Mouse (Mus musculus): ENCODE data around the gene Sbk1. TPM values are rescaled to one million over a fixed set of nuclear protein-coding genes. Genes with fewer than 3 reads are reported as not detected.

Sbk1 gene
- polyA plus RNA-seq, 1 experiment from 2014 or later = 333 TPM

GRCm38 (mm10) chr7:126330693-126331092 lies 58.3 kb downstream of the Sbk1 start:
- no peaks in the 10 kb centered on the region for H3K9me3 ChIP-seq
- ATAC-seq (replicated peaks) = no peak
- no peak overlapping the region for H3K4me3 ChIP-seq
- no peaks in the 10 kb centered on the region for H3K36me3 ChIP-seq (replicated peaks)
- no peaks in the 10 kb centered on the region for H3K4me1 ChIP-seq
- no peak overlapping the region for H3K4me2 ChIP-seq
- no peaks in the 10 kb centered on the region for H3K27me3 ChIP-seq (replicated peaks)
- 58% methylated on average over 2 of the region's 2 CpGs for WGBS
- no peak overlapping the region for H3K27ac ChIP-seq
- no peak overlapping the region for H3K9ac ChIP-seq

DNA sequence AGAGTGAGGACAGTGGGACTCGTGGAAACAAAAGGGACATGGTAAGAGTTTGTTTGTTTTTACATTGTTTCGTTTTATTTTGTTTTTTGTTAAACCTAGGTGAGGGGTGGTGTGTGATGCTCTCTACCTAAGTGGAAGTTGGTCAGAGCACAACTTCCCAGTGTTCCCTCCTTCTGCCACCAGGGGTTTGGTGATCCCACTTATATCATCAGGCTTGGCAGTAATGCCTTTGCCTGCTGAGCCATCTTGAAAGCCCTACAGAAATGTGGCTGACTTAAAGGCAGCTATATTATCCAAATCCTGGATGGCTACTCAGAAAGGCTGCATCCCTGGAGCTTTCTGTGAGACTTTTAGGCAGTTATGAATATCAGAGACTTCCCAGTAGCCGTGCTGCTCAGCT lies 60.3 kb downstream of the Sbk1 start:
- no peak for ATAC-seq (replicated peaks)
- WGBS = 74% methylated on average over 3 of the region's 3 CpGs
- no peaks in the 10 kb centered on the region for H3K27me3 ChIP-seq (replicated peaks)

GRCm38 (mm10) chr7:126335556-126335955 lies 63.1 kb downstream of the Sbk1 start:
- Histone ChIP-seq H3K4me2 (no peak overlapping the region), H3K36me3 (replicated peaks) (no peaks in the 10 kb centered on the region), H3K4me3 (no peak overlapping the region), H3K9me3 (no peaks in the 10 kb centered on the region), H3K9ac (no peak overlapping the region), H3K27me3 (replicated peaks) (no peaks in the 10 kb centered on the region), H3K27ac (no peak overlapping the region), H3K4me1 (no peaks in the 10 kb centered on the region)
- WGBS = 94% methylated on average over 1 of the region's 1 CpGs
- ATAC-seq (replicated peaks) = no peak

More for the DNA sequence above, 60.3 kb downstream of the Sbk1 start:
- Histone ChIP-seq H3K36me3 (replicated peaks) (no peaks in the 10 kb centered on the region), H3K4me3 (no peak overlapping the region), H3K4me1 (no peaks in the 10 kb centered on the region), H3K9ac (no peak overlapping the region), H3K4me2 (no peak overlapping the region), H3K9me3 (no peaks in the 10 kb centered on the region), H3K27ac (no peak overlapping the region)

DNA sequence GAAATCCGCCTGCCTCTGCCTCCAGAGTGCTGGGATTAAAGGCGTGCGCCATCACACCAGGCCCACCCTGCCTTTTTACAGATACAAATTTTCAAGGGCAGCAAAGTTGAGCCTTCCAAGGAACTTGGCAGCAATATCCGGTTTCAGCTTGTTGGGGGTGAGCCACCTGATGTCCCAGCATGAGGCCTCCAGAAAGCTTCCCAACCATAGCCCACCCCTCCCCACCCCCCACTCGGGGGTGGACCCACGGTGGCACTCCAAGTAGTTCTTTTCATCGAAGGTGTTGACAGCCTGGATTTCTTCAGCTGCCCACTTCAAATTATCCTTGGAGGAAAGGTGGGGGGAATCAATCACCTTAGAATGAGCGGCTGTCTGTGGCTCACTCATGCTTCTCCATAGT lies 66.5 kb downstream of the Sbk1 start:
- Histone ChIP-seq H3K4me3 (no peak overlapping the region), H3K27ac (no peak overlapping the region), H3K9me3 (no peaks in the 10 kb centered on the region), H3K9ac (no peak overlapping the region), H3K36me3 (replicated peaks) (no peaks in the 10 kb centered on the region), H3K27me3 (replicated peaks) (no peaks in the 10 kb centered on the region), H3K4me1 (no peaks in the 10 kb centered on the region), H3K4me2 (no peak overlapping the region)
- 86% methylated on average over 8 of the region's 8 CpGs for WGBS
- ATAC-seq (replicated peaks) = no peak

DNA sequence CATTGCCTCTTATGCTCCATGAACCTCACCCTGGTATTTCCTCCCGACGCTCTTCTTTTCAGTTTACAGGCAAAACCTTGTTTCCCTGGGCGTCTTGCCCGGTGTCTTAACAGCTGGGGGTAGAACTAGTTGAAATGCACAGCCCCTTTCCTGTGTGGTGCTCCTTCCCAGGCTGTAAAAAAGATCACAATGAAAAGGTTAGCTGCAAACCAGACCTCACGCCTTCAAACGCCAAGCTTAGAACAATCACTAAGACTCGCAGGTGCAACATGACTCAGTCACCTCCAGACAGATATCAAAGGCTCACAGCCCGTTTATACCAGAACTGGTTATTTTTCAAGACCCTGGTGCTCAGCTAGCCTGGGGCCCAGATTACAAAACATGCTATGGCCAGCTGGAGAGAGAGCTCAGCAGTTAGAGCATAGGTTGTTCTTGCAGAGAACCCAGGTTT lies 67.1 kb downstream of the Sbk1 start:
- Histone ChIP-seq H3K36me3 (replicated peaks) (no peaks in the 10 kb centered on the region), H3K9ac (no peak overlapping the region), H3K27ac (no peak overlapping the region), H3K4me3 (no peak overlapping the region), H3K4me2 (no peak overlapping the region), H3K27me3 (replicated peaks) (no peaks in the 10 kb centered on the region), H3K4me1 (no peaks in the 10 kb centered on the region), H3K9me3 (no peaks in the 10 kb centered on the region)
- WGBS = 81% methylated on average over 8 of the region's 8 CpGs
- no peak for ATAC-seq (replicated peaks)

- Histone ChIP-seq H3K9ac (no peak overlapping the region), H3K36me3 (replicated peaks) (no peaks in the 10 kb centered on the region), H3K9me3 (no peaks in the 10 kb centered on the region), H3K27ac (no peak overlapping the region), H3K4me3 (no peak overlapping the region), H3K27me3 (replicated peaks) (no peaks in the 10 kb centered on the region), H3K4me1 (no peaks in the 10 kb centered on the region), H3K4me2 (no peak overlapping the region)
- 75% methylated on average over 6 of the region's 6 CpGs for WGBS
- ATAC-seq (replicated peaks) = no peak
Measured at GRCm38 (mm10) chr7:126340206-126340618, 67.8 kb downstream of the Sbk1 start.

DNA sequence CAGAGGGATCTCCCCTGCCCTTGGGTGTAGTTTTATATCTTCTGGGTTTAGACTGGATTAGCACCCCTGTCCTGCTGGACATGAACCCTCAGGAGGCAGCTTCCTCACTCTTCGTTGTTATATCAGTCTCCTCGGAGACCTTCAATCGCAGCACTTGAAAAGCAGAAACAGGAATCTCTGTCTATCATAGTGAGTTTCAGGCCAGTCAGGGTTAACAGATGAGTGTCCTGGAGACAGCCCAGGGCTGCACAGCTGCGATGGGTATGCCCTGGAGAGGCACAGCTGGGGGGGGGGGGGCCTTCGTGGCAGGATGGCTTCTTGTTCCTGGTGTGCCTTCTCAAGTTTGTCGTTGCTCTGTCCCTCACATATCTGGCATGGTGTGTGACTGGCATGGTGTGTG lies 68.5 kb downstream of the Sbk1 start:
- Histone ChIP-seq H3K27ac (no peak overlapping the region), H3K9ac (no peak overlapping the region), H3K27me3 (replicated peaks) (no peaks in the 10 kb centered on the region), H3K9me3 (no peaks in the 10 kb centered on the region), H3K36me3 (replicated peaks) (no peaks in the 10 kb centered on the region), H3K4me1 (no peaks in the 10 kb centered on the region), H3K4me2 (no peak overlapping the region), H3K4me3 (no peak overlapping the region)
- ATAC-seq (replicated peaks) = no peak
- WGBS = 57% methylated on average over 6 of the region's 6 CpGs

Other genes starting within 250 kb of the Sbk1 start
- 10.3 and 10.5 TPM in 2 replicates for gene Gsg1l, start 190.2 kb upstream of the Sbk1 start, polyA plus RNA-seq (2015; fragmentation: Nextera tagmentation; extraction: Ambion mirVana)
- 55.7 and 55.9 TPM in 2 replicates for gene Xpo6, start 72.1 kb upstream of the Sbk1 start, polyA plus RNA-seq (2015; fragmentation: Nextera tagmentation; extraction: Ambion mirVana)
- 1.1 and 1.4 TPM in 2 replicates for gene Lat, start 97.0 kb downstream of the Sbk1 start, polyA plus RNA-seq (2015; fragmentation: Nextera tagmentation; extraction: Ambion mirVana)
- gene Spns1, start 104.8 kb downstream of the Sbk1 start, polyA plus RNA-seq (2015; fragmentation: Nextera tagmentation; extraction: Ambion mirVana) = 95.4 and 96.0 TPM in 2 replicates
- gene Nfatc2ip, start 124.1 kb downstream of the Sbk1 start, polyA plus RNA-seq (2015; fragmentation: Nextera tagmentation; extraction: Ambion mirVana) = 2.2 and 2.6 TPM in 2 replicates
- gene Cd19, start 142.3 kb downstream of the Sbk1 start, polyA plus RNA-seq (2015; fragmentation: Nextera tagmentation; extraction: Ambion mirVana) = 0.31 TPM in 1 of 2 replicates, not detected in the other
- gene Rabep2, start 156.1 kb downstream of the Sbk1 start, polyA plus RNA-seq (2015; fragmentation: Nextera tagmentation; extraction: Ambion mirVana) = 26.0 and 28.7 TPM in 2 replicates
- 0.34 and 0.58 TPM in 2 replicates for gene Atp2a1, start 190.5 kb downstream of the Sbk1 start, polyA plus RNA-seq (2015; fragmentation: Nextera tagmentation; extraction: Ambion mirVana)
- gene Sh2b1, start 202.8 kb downstream of the Sbk1 start, polyA plus RNA-seq (2015; fragmentation: Nextera tagmentation; extraction: Ambion mirVana) = 84.3 and 87.0 TPM in 2 replicates
- 133 and 137 TPM in 2 replicates for gene Tufm, start 214.7 kb downstream of the Sbk1 start, polyA plus RNA-seq (2015; fragmentation: Nextera tagmentation; extraction: Ambion mirVana)
- 75.9 and 83.6 TPM in 2 replicates for gene Atxn2l, start 230.8 kb downstream of the Sbk1 start, polyA plus RNA-seq (2015; fragmentation: Nextera tagmentation; extraction: Ambion mirVana)